Comparison of ENCODE assay signal across 9 mouse cellular contexts in the genomic region with DNA sequence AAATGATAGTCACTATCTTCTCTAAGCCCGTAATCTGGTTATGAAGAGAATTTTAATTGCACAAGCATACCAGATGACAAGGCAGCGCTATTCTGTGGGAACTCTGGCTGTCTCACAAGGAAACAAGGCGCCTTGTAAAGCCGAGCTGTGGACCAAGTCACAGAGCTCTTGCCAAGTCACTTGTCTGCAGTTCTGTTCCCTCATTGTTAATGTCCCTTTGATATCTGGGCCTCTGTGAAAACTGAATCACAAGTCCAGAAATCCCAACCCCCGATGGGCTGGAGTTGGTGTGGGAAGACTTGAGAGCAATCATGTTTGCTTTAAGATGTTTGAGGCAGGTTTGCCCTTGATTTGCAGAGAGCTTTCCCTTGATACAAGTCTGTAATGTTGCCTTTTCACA. TPM values are rescaled to one million over a fixed set of nuclear protein-coding genes. Genes with fewer than 3 reads are reported as not detected.
DNase-seq lines count a peak whose midpoint lies in the region; ATAC-seq lines count a peak whose summit lies in the region.
"Had no signal": no experiment of that assay in that cellular context is flagged by ENCODE, and none has a peak within 500 bp of the region (broad histone marks: within the 10 kb centered on the region; RNA-seq: fewer than 3 reads in every experiment).

No protein-coding gene starts in this region.

- no peaks in the 10 kb centered on the region for H3K36me3 ChIP-seq in hindbrain, embryonic 15.5 days
- 0 out of 2 replicates have a peak, but pooled peaks cover 6% of the 10 kb centered on the region for H3K36me3 ChIP-seq in hindbrain, embryonic 10.5 days

- H3K27ac ChIP-seq in hindbrain, embryonic 15.5 days (replicated peaks), result peak overlapping the region; percentile 43
- H3K27ac ChIP-seq in hindbrain, embryonic 10.5 days, result no peak overlapping the region

- H3K9ac ChIP-seq in hindbrain, embryonic 15.5 days, result no peak overlapping the region

- H3K4me1 ChIP-seq in hindbrain, embryonic 15.5 days (replicated peaks), result 0 out of 2 replicates have a peak, but pooled peaks cover 6% of the 10 kb centered on the region
- peaks cover 6% of the 10 kb centered on the region; the same call in 1 of the 2 replicates for H3K4me1 ChIP-seq in hindbrain, embryonic 10.5 days (replicated peaks)

- H3K9me3 ChIP-seq in hindbrain, embryonic 15.5 days, result no peaks in the 10 kb centered on the region
- H3K9me3 ChIP-seq in hindbrain, embryonic 10.5 days, result no peaks in the 10 kb centered on the region

- WGBS in hindbrain, embryonic 15.5 days, result 48% methylated on average over 5 of the region's 5 CpGs
- WGBS in hindbrain, embryonic 10.5 days, result 84% methylated on average over 5 of the region's 5 CpGs

- ATAC-seq in hindbrain, embryonic 15.5 days (ENCODE audit: low FRiP score, low read depth), result 0 out of 2 replicates have a peak, but pooled peaks have one; percentile 17

- intact Hi-C loops in heart, postnatal 25 days (cut with DNase I), result no loop called here

- no peak overlapping the region for H3K4me2 ChIP-seq in hindbrain, embryonic 15.5 days

- DNase-seq in hindbrain, embryonic 10.5 days (ENCODE audit: low spot score), result no peak
- DNase-seq in lung, postnatal 10 days, result peak; percentile 59
- no peak for DNase-seq in lung, adult 18-20 months
- DNase-seq in heart, postnatal 25 days (ENCODE audit: low spot score), result peak; percentile 17
- peak; percentile 21 for DNase-seq in right cerebral cortex, postnatal 4 days
- DNase-seq in gastrocnemius, postnatal 25 days, result no peak
- DNase-seq: embryo, embryonic 11 days; thymus, adult 18-20 months had no signal

- H3K27me3 ChIP-seq in hindbrain, embryonic 15.5 days, result no peaks in the 10 kb centered on the region
- no peaks in the 10 kb centered on the region for H3K27me3 ChIP-seq in hindbrain, embryonic 10.5 days (ENCODE audit: insufficient read depth, poor library complexity, severe bottlenecking)

- H3K4me3 ChIP-seq in hindbrain, embryonic 15.5 days, result no peak overlapping the region
- no peak overlapping the region for H3K4me3 ChIP-seq in hindbrain, embryonic 10.5 days

RNA-seq across cellular contexts. Expression of a gene that starts 13.4 kb away (rescaled TPM):
- 30.3 and 31.9 TPM in 2 replicates for polyA plus RNA-seq in hindbrain, embryonic 15.5 days (2015; fragmentation: Nextera tagmentation; extraction: Ambion mirVana)
- polyA plus RNA-seq in hindbrain, embryonic 10.5 days (2016; fragmentation: Nextera tagmentation; extraction: Ambion mirVana), result 26.2 and 26.4 TPM in 2 replicates
- 10 to 100 TPM; 23.6 to 24.6 TPM for total RNA-seq in heart, postnatal 25 days (2021)
- total RNA-seq in gastrocnemius, postnatal 25 days (2021), result 10 to 100 TPM; 22.7 to 23.6 TPM

RNA-seq across cellular contexts. Expression of a gene that starts 16.8 kb away (rescaled TPM):
- polyA plus RNA-seq in hindbrain, embryonic 15.5 days (2015; fragmentation: Nextera tagmentation; extraction: Ambion mirVana), result 32.5 and 32.9 TPM in 2 replicates
- 30.7 and 31.8 TPM in 2 replicates for polyA plus RNA-seq in hindbrain, embryonic 10.5 days (2016; fragmentation: Nextera tagmentation; extraction: Ambion mirVana)
- 1 to 10 TPM; 4.0 TPM for total RNA-seq in heart, postnatal 25 days (2021)
- total RNA-seq in gastrocnemius, postnatal 25 days (2021), result 1 to 10 TPM; 1.6 to 1.8 TPM

RNA-seq across cellular contexts. Expression of a gene that starts 45.3 kb away (rescaled TPM):
- polyA plus RNA-seq in hindbrain, embryonic 15.5 days (2015; fragmentation: Nextera tagmentation; extraction: Ambion mirVana), result 24.0 and 26.9 TPM in 2 replicates
- polyA plus RNA-seq in hindbrain, embryonic 10.5 days (2016; fragmentation: Nextera tagmentation; extraction: Ambion mirVana), result 11.2 and 12.2 TPM in 2 replicates
- 1 to 10 TPM; 6.3 to 7.2 TPM for total RNA-seq in heart, postnatal 25 days (2021)
- total RNA-seq in gastrocnemius, postnatal 25 days (2021), result 1 to 10 TPM; 6.3 to 8.2 TPM

Comparison
In these comparisons a context has a peak if more than half of its experiments do, and no peak if none do; other contexts are left out.
1. DNase-seq: peak in lung, postnatal 10 days (single experiment), heart, postnatal 25 days (single experiment) and right cerebral cortex, postnatal 4 days (single experiment); none in hindbrain, embryonic 10.5 days (single experiment), lung, adult 18-20 months (0 of 2) and gastrocnemius, postnatal 25 days (single experiment).